11 mouse cellular contexts compared by ENCODE assay signal in the genomic region with DNA sequence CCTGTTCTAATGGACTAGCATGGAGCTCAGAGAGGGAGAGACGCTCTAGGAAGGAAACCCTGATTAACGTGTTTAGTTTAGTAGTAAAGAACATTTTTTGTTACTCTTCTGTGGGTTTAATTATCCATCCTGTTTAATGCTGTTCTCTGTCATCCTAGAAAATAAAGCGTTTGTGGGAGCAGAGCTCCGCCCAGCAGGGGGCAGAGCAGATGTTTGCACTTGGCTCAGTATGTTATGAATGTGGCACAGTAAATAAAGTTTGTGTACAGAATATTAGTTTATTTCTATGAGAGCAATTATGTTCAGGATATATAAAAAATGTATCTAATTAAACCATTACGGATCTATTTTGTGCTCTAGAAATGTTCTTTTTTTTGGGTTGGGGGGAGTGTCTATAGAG. TPM values are rescaled to one million over a fixed set of nuclear protein-coding genes. Genes with fewer than 3 reads are reported as not detected.
DNase-seq lines count a peak whose midpoint lies in the region; ATAC-seq and TF ChIP-seq lines count a peak whose summit lies in the region.
"Had no signal": no experiment of that assay in that cellular context is flagged by ENCODE, and none has a peak within 500 bp of the region (broad histone marks: within the 10 kb centered on the region; RNA-seq: fewer than 3 reads in every experiment).

No protein-coding gene starts in this region.

- no peak overlapping the region for H3K27ac ChIP-seq in stomach, postnatal 0 days (replicated peaks)
- H3K27ac ChIP-seq: embryonic facial prominence, embryonic 15.5 days; hindbrain, embryonic 13.5 days had no signal

- H3K27me3 ChIP-seq in stomach, postnatal 0 days (ENCODE audit: control insufficient read depth, insufficient read depth, low read length), result no peaks in the 10 kb centered on the region
- H3K27me3 ChIP-seq: embryonic facial prominence, embryonic 15.5 days; hindbrain, embryonic 13.5 days had no signal

- H3K4me2 ChIP-seq in stomach, postnatal 0 days (replicated peaks; ENCODE audit: low read depth), result no peak overlapping the region
- H3K4me2 ChIP-seq: embryonic facial prominence, embryonic 15.5 days; hindbrain, embryonic 13.5 days had no signal

- WGBS in stomach, postnatal 0 days, result 54% methylated on average over 5 of the region's 5 CpGs

- peak; percentile 21 for DNase-seq in kidney, adult 18-20 months
- no peak for DNase-seq in kidney, postnatal 14 days
- DNase-seq in right cerebral cortex, postnatal 4 days, result peak; percentile 21
- DNase-seq in right cerebral cortex, postnatal 36 days (ENCODE audit: low spot score in 2 of 2), result no peak
- DNase-seq in stomach, postnatal 0 days (ENCODE audit: low spot score), result no peak
- DNase-seq in urinary bladder, adult 18-20 months (ENCODE audit: low spot score in 2 of 2), result no peak
- DNase-seq: gastrocnemius, postnatal 25 days had no signal

- peak; percentile 60 for TF ChIP-seq CTCF in stomach, postnatal 0 days (IDR thresholded peaks at IDR 0.05; ENCODE audit: low read depth)

- no peak overlapping the region for H3K9ac ChIP-seq in stomach, postnatal 0 days (ENCODE audit: low read length)
- H3K9ac ChIP-seq: embryonic facial prominence, embryonic 15.5 days; hindbrain, embryonic 13.5 days had no signal

- no peak overlapping the region for H3K4me3 ChIP-seq in stomach, postnatal 0 days (ENCODE audit: low read depth, low read length)
- H3K4me3 ChIP-seq: embryonic facial prominence, embryonic 15.5 days; hindbrain, embryonic 13.5 days had no signal

- ATAC-seq in common myeloid progenitor, adult 5-6 weeks (replicated peaks; ENCODE audit: low read depth, poor library complexity, severe bottlenecking), result peak; percentile 60; the same call in 1 of the 2 replicates
- ATAC-seq in stomach, postnatal 0 days (ENCODE audit: low FRiP score, low TSS enrichment), result no peak

- no peak for TF ChIP-seq EP300 in stomach, postnatal 0 days (optimal IDR thresholded peaks at IDR 0.05)

- no peaks in the 10 kb centered on the region for H3K4me1 ChIP-seq in stomach, postnatal 0 days (replicated peaks; ENCODE audit: control insufficient read depth, insufficient read depth)
- H3K4me1 ChIP-seq: hindbrain, embryonic 13.5 days had no signal

- no peaks in the 10 kb centered on the region for H3K9me3 ChIP-seq in stomach, postnatal 0 days (ENCODE audit: control insufficient read depth, low read length)
- H3K9me3 ChIP-seq: embryonic facial prominence, embryonic 15.5 days; hindbrain, embryonic 13.5 days had no signal

- no peaks in the 10 kb centered on the region for H3K36me3 ChIP-seq in stomach, postnatal 0 days (ENCODE audit: control insufficient read depth, insufficient read depth, low read length)

RNA-seq across cellular contexts. Expression of a gene that starts 48.6 kb away (rescaled TPM):
- total RNA-seq in common myeloid progenitor, adult 5-6 weeks (2017), result 21.0 and 22.5 TPM in 2 replicates
- polyA plus RNA-seq in stomach, postnatal 0 days (2015; fragmentation: Nextera tagmentation; extraction: Ambion mirVana), result 26.7 and 29.7 TPM in 2 replicates

RNA-seq across cellular contexts. Expression of a gene that starts 49.1 kb away (rescaled TPM):
- total RNA-seq in common myeloid progenitor, adult 5-6 weeks (2017), result not detected in 2 replicates
- polyA plus RNA-seq in stomach, postnatal 0 days (2015; fragmentation: Nextera tagmentation; extraction: Ambion mirVana), result 0.07 and 0.21 TPM in 2 replicates
- total RNA-seq: gastrocnemius, postnatal 25 days; layer of hippocampus, postnatal 36 days had no signal

Comparison
In these comparisons a context has a peak if more than half of its experiments do, and no peak if none do; other contexts are left out.
1. DNase-seq: peak in kidney, adult 18-20 months (single experiment) and right cerebral cortex, postnatal 4 days (single experiment); none in kidney, postnatal 14 days (single experiment), right cerebral cortex, postnatal 36 days (0 of 2), stomach, postnatal 0 days (single experiment) and urinary bladder, adult 18-20 months (0 of 2).